Mouse (Mus musculus): Measurements from ENCODE around the gene Pnlip. TPM values are rescaled to one million over a fixed set of nuclear protein-coding genes. Genes with fewer than 3 reads are reported as not detected.

The Pnlip gene
- polyA plus RNA-seq, 1 experiment from 2014 or later: 0.36 TPM

GRCm38 (mm10) chr19:58704556-58704955, 52.3 kb downstream of the Pnlip start:
- H3K36me3 ChIP-seq (ENCODE audit: control insufficient read depth, insufficient read depth, low read length): no peaks in the 10 kb centered on the region
- no peak overlapping the region for H3K27ac ChIP-seq (ENCODE audit: low read length)
- WGBS: 86% methylated on average over 4 of the region's 4 CpGs
- no peak overlapping the region for H3K4me3 ChIP-seq (ENCODE audit: low read depth, low read length)
- no peak for ATAC-seq
- no peak overlapping the region for H3K9ac ChIP-seq (ENCODE audit: low read depth, low read length)
- no peaks in the 10 kb centered on the region for H3K9me3 ChIP-seq (replicated peaks; ENCODE audit: control insufficient read depth, low read length, poor library complexity, severe bottlenecking)
- no peaks in the 10 kb centered on the region for H3K4me1 ChIP-seq (ENCODE audit: control insufficient read depth, insufficient read depth, low read length)
- H3K27me3 ChIP-seq (ENCODE audit: control insufficient read depth, insufficient read depth, low read depth, low read length): no peaks in the 10 kb centered on the region
- no peak overlapping the region for H3K4me2 ChIP-seq (ENCODE audit: low read length)

- ATAC-seq: no peak
- no peaks in the 10 kb centered on the region for H3K27me3 ChIP-seq (ENCODE audit: control insufficient read depth, insufficient read depth, low read depth, low read length)
- no peaks in the 10 kb centered on the region for H3K4me1 ChIP-seq (ENCODE audit: control insufficient read depth, insufficient read depth, low read length)
- 70% methylated on average over 3 of the region's 3 CpGs for WGBS
- no peak overlapping the region for H3K4me2 ChIP-seq (ENCODE audit: low read length)
- H3K9me3 ChIP-seq (replicated peaks; ENCODE audit: control insufficient read depth, low read length, poor library complexity, severe bottlenecking): no peaks in the 10 kb centered on the region
- no peak overlapping the region for H3K4me3 ChIP-seq (ENCODE audit: low read depth, low read length)
- no peak overlapping the region for H3K27ac ChIP-seq (ENCODE audit: low read length)
- H3K36me3 ChIP-seq (ENCODE audit: control insufficient read depth, insufficient read depth, low read length): no peaks in the 10 kb centered on the region
- H3K9ac ChIP-seq (ENCODE audit: low read depth, low read length): no peak overlapping the region
Measured at GRCm38 (mm10) chr19:58708611-58709010, 56.3 kb downstream of the Pnlip start.

DNA sequence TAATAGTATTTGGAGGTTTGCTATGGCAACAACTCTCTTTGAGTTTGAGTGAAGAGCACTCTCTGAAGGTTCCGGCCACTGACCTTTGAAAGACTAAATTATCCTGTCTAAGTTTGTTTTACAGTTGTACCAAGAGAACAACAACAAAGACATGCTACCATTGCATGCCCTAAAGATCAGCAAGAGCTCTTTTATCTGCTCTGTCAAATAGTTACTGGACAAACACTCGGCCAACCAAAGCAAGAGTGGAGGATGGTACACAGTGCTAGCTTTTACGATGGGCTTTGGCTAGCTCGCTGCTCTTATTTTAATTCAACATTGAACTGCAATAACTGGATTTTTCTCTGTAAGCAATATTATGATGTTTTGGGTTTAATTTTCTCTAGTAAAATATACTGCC, 65.6 kb downstream of the Pnlip start:
- WGBS: 85% methylated on average over 4 of the region's 4 CpGs
- H3K9me3 ChIP-seq (replicated peaks; ENCODE audit: control insufficient read depth, low read length, poor library complexity, severe bottlenecking): no peaks in the 10 kb centered on the region
- no peak overlapping the region for H3K4me2 ChIP-seq (ENCODE audit: low read length)
- no peaks in the 10 kb centered on the region for H3K4me1 ChIP-seq (ENCODE audit: control insufficient read depth, insufficient read depth, low read length)
- ATAC-seq: no peak
- H3K9ac ChIP-seq (ENCODE audit: low read depth, low read length): no peak overlapping the region
- no peaks in the 10 kb centered on the region for H3K27me3 ChIP-seq (ENCODE audit: control insufficient read depth, insufficient read depth, low read depth, low read length)
- no peaks in the 10 kb centered on the region for H3K36me3 ChIP-seq (ENCODE audit: control insufficient read depth, insufficient read depth, low read length)
- H3K4me3 ChIP-seq (ENCODE audit: low read depth, low read length): no peak overlapping the region
- no peak overlapping the region for H3K27ac ChIP-seq (ENCODE audit: low read length)

DNA sequence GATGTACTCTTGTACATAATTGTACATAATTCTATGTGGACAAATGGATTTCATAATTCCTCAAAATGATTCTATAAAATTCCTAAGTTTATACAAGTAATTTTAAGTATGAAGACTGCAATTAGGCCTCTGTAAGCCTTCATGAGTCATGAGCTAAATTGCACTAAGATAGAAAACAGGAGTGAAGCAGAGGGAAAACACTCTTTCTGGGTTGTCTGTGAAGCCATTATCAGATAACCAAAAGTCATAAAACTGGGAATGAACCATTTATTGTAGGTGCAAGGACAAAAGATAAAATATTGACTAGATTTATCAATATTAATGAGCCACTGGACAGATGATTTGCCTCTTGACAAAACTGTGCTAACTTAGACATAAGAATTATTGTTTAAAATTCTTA, 68.1 kb downstream of the Pnlip start:
- Histone ChIP-seq H3K27me3 (ENCODE audit: control insufficient read depth, insufficient read depth, low read depth, low read length) (no peaks in the 10 kb centered on the region), H3K9ac (ENCODE audit: low read depth, low read length) (no peak overlapping the region), H3K36me3 (ENCODE audit: control insufficient read depth, insufficient read depth, low read length) (no peaks in the 10 kb centered on the region), H3K4me3 (ENCODE audit: low read depth, low read length) (no peak overlapping the region), H3K27ac (ENCODE audit: low read length) (no peak overlapping the region), H3K4me2 (ENCODE audit: low read length) (no peak overlapping the region), H3K4me1 (ENCODE audit: control insufficient read depth, insufficient read depth, low read length) (no peaks in the 10 kb centered on the region), H3K9me3 (replicated peaks; ENCODE audit: control insufficient read depth, low read length, poor library complexity, severe bottlenecking) (no peaks in the 10 kb centered on the region)
- ATAC-seq: no peak

- no peak overlapping the region for H3K4me3 ChIP-seq (ENCODE audit: low read depth, low read length)
- 91% methylated on average over 5 of the region's 5 CpGs for WGBS
- H3K4me1 ChIP-seq (ENCODE audit: control insufficient read depth, insufficient read depth, low read length): peaks cover 4% of the 10 kb centered on the region
- no peaks in the 10 kb centered on the region for H3K36me3 ChIP-seq (ENCODE audit: control insufficient read depth, insufficient read depth, low read length)
- no peak for ATAC-seq
- H3K27ac ChIP-seq (ENCODE audit: low read length): no peak overlapping the region
- no peak overlapping the region for H3K9ac ChIP-seq (ENCODE audit: low read depth, low read length)
- no peak overlapping the region for H3K4me2 ChIP-seq (ENCODE audit: low read length)
- H3K27me3 ChIP-seq (ENCODE audit: control insufficient read depth, insufficient read depth, low read depth, low read length): no peaks in the 10 kb centered on the region
- no peaks in the 10 kb centered on the region for H3K9me3 ChIP-seq (replicated peaks; ENCODE audit: control insufficient read depth, low read length, poor library complexity, severe bottlenecking)
Measured at GRCm38 (mm10) chr19:58726551-58726950, 74.3 kb downstream of the Pnlip start.

- no peaks in the 10 kb centered on the region for H3K9me3 ChIP-seq (replicated peaks; ENCODE audit: control insufficient read depth, low read length, poor library complexity, severe bottlenecking)
- H3K36me3 ChIP-seq (ENCODE audit: control insufficient read depth, insufficient read depth, low read length): no peaks in the 10 kb centered on the region
- H3K4me3 ChIP-seq (ENCODE audit: low read depth, low read length): no peak overlapping the region
- no peaks in the 10 kb centered on the region for H3K27me3 ChIP-seq (ENCODE audit: control insufficient read depth, insufficient read depth, low read depth, low read length)
- no peak overlapping the region for H3K9ac ChIP-seq (ENCODE audit: low read depth, low read length)
- WGBS: 90% methylated on average over 5 of the region's 5 CpGs
- ATAC-seq: no peak
- H3K4me1 ChIP-seq (ENCODE audit: control insufficient read depth, insufficient read depth, low read length): peaks cover 4% of the 10 kb centered on the region
- H3K4me2 ChIP-seq (ENCODE audit: low read length): no peak overlapping the region
- no peak overlapping the region for H3K27ac ChIP-seq (ENCODE audit: low read length)
Measured at GRCm38 (mm10) chr19:58727756-58728155, 75.5 kb downstream of the Pnlip start.

GRCm38 (mm10) chr19:58728445-58729031, 76.2 kb downstream of the Pnlip start, which contains the start of gene Pnliprp1:
Gene Pnliprp1, plus strand, starts transcription at chr19:58728887.
- Histone ChIP-seq H3K9me3 (replicated peaks; ENCODE audit: control insufficient read depth, low read length, poor library complexity, severe bottlenecking) (no peaks in the 10 kb centered on the region), H3K4me3 (ENCODE audit: low read depth, low read length) (no peak within 1 kb of the TSS), H3K4me1 (ENCODE audit: control insufficient read depth, insufficient read depth, low read length) (peaks cover 4% of the 10 kb centered on the region), H3K27me3 (ENCODE audit: control insufficient read depth, insufficient read depth, low read depth, low read length) (no peaks in the 10 kb centered on the region), H3K9ac (ENCODE audit: low read depth, low read length) (no peak within 1 kb of the TSS), H3K4me2 (ENCODE audit: low read length) (no peak within 1 kb of the TSS), H3K36me3 (ENCODE audit: control insufficient read depth, insufficient read depth, low read length) (no peaks in the 10 kb centered on the region), H3K27ac (ENCODE audit: low read length) (no peak within 1 kb of the TSS)
- 49% methylated on average over 5 of the region's 5 CpGs for WGBS
- ATAC-seq: no peak

Other genes with a start within 250 kb of the Pnlip start
- 36.2 and 45.0 TPM in 2 replicates for gene Gfra1, start 196.6 kb upstream of the Pnlip start, polyA plus RNA-seq (2015; fragmentation: Nextera tagmentation; extraction: Ambion mirVana)
- gene Ccdc172, start 140.5 kb upstream of the Pnlip start, polyA plus RNA-seq (2015; fragmentation: Nextera tagmentation; extraction: Ambion mirVana): not detected in 2 replicates
- gene Pnliprp1, start 76.4 kb downstream of the Pnlip start, polyA plus RNA-seq (2015; fragmentation: Nextera tagmentation; extraction: Ambion mirVana): 0.26 and 0.28 TPM in 2 replicates
- gene Pnliprp2, start 107.2 kb downstream of the Pnlip start, polyA plus RNA-seq (2015; fragmentation: Nextera tagmentation; extraction: Ambion mirVana): not detected in 2 replicates
- gene 1700019N19Rik, start 142.0 kb downstream of the Pnlip start, polyA plus RNA-seq (2015; fragmentation: Nextera tagmentation; extraction: Ambion mirVana): not detected in 2 replicates